Mouse (Mus musculus) macrophage (primary cell): Measurements from ENCODE around the gene Habp4. TPM values are rescaled to one million over a fixed set of nuclear protein-coding genes. Genes with fewer than 3 reads are reported as not detected.

ENCODE experiments used
- H3K27ac ChIP-seq: fragments of 350-480 bp; formaldehyde crosslinking; 2 replicates; pipeline ENCODE4 v1.9.0; 2021
- H3K36me3 ChIP-seq: fragments of 350-480 bp; formaldehyde crosslinking; 2 replicates; pipeline ENCODE4 v1.9.0; 2021; ENCODE audit errors: inconsistent target
- H3K4me3 ChIP-seq: fragments of 350-480 bp; formaldehyde crosslinking; 2 replicates; pipeline ENCODE4 v1.9.0; 2021; ENCODE audit errors: inconsistent target
- H3K79me2 ChIP-seq: fragments of 350-480 bp; formaldehyde crosslinking; 2 replicates; pipeline ENCODE4 v1.9.0; 2021; ENCODE audit errors: inconsistent target
- WGBS: methylation state at CpG from one replicate; pipeline ENCODE4 v1.1.7; 2026; ENCODE audit warnings: inconsistent platforms; ENCODE audit not compliant: missing documents; 5-methylcytosine and 5-hydroxymethylcytosine counted together
- polyA plus RNA-seq: library from polyadenylated mRNA; stranded (reverse); fragments of 250-400 nt; gene quantifications from 3 replicates; pipeline ENCODE4 v1.2.4, GENCODE M21; 2018; ENCODE audit warnings: inconsistent platforms

The Habp4 gene
- polyA plus RNA-seq, 1 experiment from 2014 or later, result 21.1 TPM

DNA sequence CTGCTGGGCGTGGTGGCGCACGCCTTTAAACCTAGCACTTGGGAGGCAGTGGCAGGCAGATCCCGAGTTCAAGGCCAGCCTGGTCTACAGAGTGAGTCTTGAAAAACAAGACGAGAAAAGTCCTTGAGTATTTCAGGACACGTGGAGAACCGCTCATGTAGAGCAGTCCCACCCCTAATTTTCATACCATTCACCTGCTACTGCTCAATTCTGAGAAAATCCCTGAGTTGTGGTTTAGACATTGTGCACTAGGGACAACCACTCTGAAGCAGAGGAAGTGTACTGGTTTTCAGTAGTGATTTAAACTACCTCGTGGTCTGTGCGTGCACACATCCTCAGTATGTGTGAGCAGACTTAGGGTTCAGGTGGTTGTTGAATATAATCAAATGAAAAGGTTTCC, 24.0 kb downstream of the Habp4 start:
- 80% methylated on average over 9 of the region's 9 CpGs for WGBS
- Histone ChIP-seq H3K4me3 (no peak overlapping the region), H3K79me2 (no peaks in the 10 kb centered on the region), H3K27ac (no peak overlapping the region), H3K36me3 (no peaks in the 10 kb centered on the region)

DNA sequence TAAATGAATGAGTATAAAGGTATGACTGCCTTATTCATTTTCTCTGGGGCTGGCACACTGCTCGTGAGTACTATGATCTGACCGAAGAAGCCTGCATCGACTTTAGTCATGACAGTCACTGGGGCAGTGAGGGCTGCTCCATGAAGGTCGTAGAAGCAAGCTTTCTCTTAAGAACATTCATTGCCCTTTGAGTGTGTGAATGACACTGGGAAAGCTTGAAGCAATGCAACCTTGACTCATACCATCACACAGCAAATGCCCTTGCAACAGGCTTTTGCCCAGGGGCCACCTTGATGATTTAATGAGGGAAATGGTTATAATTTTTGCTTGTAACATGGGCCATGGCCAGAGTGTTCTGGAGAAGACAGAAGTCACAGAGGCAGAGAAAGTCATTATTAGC, 24.9 kb downstream of the Habp4 start:
- 91% methylated on average over 4 of the region's 4 CpGs for WGBS
- Histone ChIP-seq H3K79me2 (no peaks in the 10 kb centered on the region), H3K4me3 (no peak overlapping the region), H3K36me3 (no peaks in the 10 kb centered on the region), H3K27ac (no peak overlapping the region)

DNA sequence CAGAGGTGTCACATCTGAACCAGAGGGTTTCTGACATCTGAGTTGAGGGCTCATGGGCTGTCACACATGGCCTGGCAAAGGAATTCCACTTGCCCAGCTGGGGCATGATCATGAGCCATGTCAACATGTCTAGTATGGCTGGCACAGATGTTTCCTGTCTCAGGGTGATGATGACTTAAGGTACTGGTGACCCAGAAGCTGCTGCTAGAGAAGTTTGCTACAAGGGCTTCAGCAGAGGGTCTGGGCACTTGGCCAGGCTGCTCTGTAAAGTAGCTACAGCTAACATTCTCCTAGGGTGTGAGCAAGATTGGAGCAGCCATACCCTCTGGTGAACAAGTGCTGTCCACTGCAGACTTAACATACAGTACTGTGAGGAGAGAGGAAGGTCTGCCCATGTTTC, 25.4 kb downstream of the Habp4 start:
- Histone ChIP-seq H3K79me2 (no peaks in the 10 kb centered on the region), H3K4me3 (no peak overlapping the region), H3K36me3 (no peaks in the 10 kb centered on the region), H3K27ac (no peak overlapping the region)

GRCm38 (mm10) chr13:64197899-64198298, 36.3 kb downstream of the Habp4 start:
- Histone ChIP-seq H3K27ac (no peak overlapping the region), H3K79me2 (no peaks in the 10 kb centered on the region), H3K4me3 (no peak overlapping the region), H3K36me3 (no peaks in the 10 kb centered on the region)
- 29% methylated on average over 6 of the region's 6 CpGs for WGBS

GRCm38 (mm10) chr13:64198310-64198709, 36.7 kb downstream of the Habp4 start:
- no peaks in the 10 kb centered on the region for H3K79me2 ChIP-seq
- H3K27ac ChIP-seq, result no peak overlapping the region
- 83% methylated on average over 4 of the region's 4 CpGs for WGBS
- H3K4me3 ChIP-seq, result no peak overlapping the region
- H3K36me3 ChIP-seq, result no peaks in the 10 kb centered on the region

- Histone ChIP-seq H3K36me3 (no peaks in the 10 kb centered on the region), H3K4me3 (no peak overlapping the region), H3K27ac (no peak overlapping the region), H3K79me2 (no peaks in the 10 kb centered on the region)
- WGBS, result 78% methylated on average over 4 of the region's 4 CpGs
Measured at GRCm38 (mm10) chr13:64200911-64201310, 39.3 kb downstream of the Habp4 start.

- H3K27ac ChIP-seq, result no peak overlapping the region
- H3K79me2 ChIP-seq, result no peaks in the 10 kb centered on the region
- WGBS, result 59% methylated on average over 2 of the region's 2 CpGs
- H3K36me3 ChIP-seq, result no peaks in the 10 kb centered on the region
- no peak overlapping the region for H3K4me3 ChIP-seq
Measured at GRCm38 (mm10) chr13:64204726-64205125, 43.1 kb downstream of the Habp4 start.

GRCm38 (mm10) chr13:64205186-64205585, 43.6 kb downstream of the Habp4 start:
- H3K27ac ChIP-seq, result no peak overlapping the region
- WGBS, result 40% methylated on average over 2 of the region's 2 CpGs
- H3K79me2 ChIP-seq, result no peaks in the 10 kb centered on the region
- H3K4me3 ChIP-seq, result no peak overlapping the region
- H3K36me3 ChIP-seq, result no peaks in the 10 kb centered on the region

GRCm38 (mm10) chr13:64208146-64208545, 46.5 kb downstream of the Habp4 start:
- no peaks in the 10 kb centered on the region for H3K79me2 ChIP-seq
- WGBS, result 95% methylated on average over 6 of the region's 6 CpGs
- H3K36me3 ChIP-seq, result no peaks in the 10 kb centered on the region
- no peak overlapping the region for H3K4me3 ChIP-seq
- H3K27ac ChIP-seq, result no peak overlapping the region

GRCm38 (mm10) chr13:64211995-64212603, 50.5 kb downstream of the Habp4 start:
- H3K36me3 ChIP-seq, result 0 out of 2 replicates have a peak, but pooled peaks cover 8% of the 10 kb centered on the region
- no peak overlapping the region for H3K27ac ChIP-seq
- H3K79me2 ChIP-seq, result no peaks in the 10 kb centered on the region
- WGBS, result 81% methylated on average over 5 of the region's 5 CpGs
- H3K4me3 ChIP-seq, result no peak overlapping the region

DNA sequence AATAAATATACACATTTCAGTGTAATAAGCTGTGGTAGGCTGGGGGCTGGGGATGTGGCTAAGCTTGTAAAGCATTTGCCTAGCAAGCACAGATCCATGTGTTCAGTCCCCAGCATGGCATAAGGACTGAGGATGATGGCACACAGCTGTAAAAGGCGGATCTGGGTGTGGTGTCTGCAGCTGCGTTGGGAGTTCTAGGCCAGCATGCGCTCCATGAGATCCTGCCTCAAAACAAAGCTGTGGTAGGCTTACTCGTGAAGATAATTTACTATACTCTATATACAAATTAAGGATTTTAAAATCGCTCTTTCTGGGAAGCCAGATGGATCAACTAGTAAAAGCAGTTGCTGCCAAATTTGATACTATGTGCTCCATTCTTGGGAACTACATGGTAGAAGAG, 53.3 kb downstream of the Habp4 start:
- 93% methylated on average over 5 of the region's 5 CpGs for WGBS
- Histone ChIP-seq H3K36me3 (0 out of 2 replicates have a peak, but pooled peaks cover 8% of the 10 kb centered on the region), H3K27ac (no peak overlapping the region), H3K4me3 (no peak overlapping the region), H3K79me2 (no peaks in the 10 kb centered on the region)

DNA sequence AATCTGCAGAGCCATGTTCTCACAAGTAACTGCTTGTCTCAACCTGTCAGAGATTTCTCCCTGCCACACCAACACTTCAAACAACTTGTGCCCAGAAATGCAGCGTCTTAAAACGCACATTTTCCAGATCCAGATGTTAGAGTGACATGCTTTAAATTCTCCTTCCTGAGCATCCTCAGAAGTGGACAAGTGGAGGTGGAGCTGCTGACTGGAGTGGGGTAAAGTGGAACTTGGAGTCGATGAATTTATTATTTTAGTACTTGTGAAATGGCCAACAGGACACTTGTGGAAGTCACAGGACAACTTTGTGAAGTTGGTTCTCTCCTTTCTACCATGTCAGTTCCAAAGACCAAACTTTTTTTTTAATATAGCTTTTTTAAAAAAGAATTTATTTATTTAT, 64.1 kb downstream of the Habp4 start:
- Histone ChIP-seq H3K36me3 (no peaks in the 10 kb centered on the region), H3K79me2 (no peaks in the 10 kb centered on the region), H3K4me3 (no peak overlapping the region), H3K27ac (no peak overlapping the region)
- whole genome bisulfite sequencing, result 93% methylated on average over 3 of the region's 3 CpGs

- H3K79me2 ChIP-seq, result no peaks in the 10 kb centered on the region
- 98% methylated on average over 4 of the region's 4 CpGs for WGBS
- no peaks in the 10 kb centered on the region for H3K36me3 ChIP-seq
- H3K27ac ChIP-seq, result no peak overlapping the region
- no peak overlapping the region for H3K4me3 ChIP-seq
Measured at GRCm38 (mm10) chr13:64226725-64227124, 65.1 kb downstream of the Habp4 start.

DNA sequence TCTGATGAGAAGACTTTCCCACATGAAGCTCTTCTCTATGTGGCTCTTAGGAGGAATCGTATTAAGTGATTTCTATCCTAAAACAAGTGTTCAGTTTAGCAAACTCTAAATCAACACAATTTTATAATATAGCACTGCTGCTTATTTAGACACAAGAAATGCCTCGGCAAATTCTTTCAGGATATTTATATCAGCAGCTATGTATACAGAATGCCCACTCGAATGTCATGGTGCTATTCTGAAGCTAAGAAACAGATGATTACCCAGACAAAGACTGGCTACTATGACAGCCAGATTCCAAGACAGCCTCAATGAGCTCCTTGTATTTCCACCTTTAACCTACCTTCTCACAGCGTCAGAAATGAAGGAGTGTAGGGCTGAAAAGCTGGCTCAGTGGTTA, 71.5 kb downstream of the Habp4 start:
- no peak overlapping the region for H3K4me3 ChIP-seq
- 95% methylated on average over 4 of the region's 4 CpGs for WGBS
- no peak overlapping the region for H3K27ac ChIP-seq
- H3K36me3 ChIP-seq, result no peaks in the 10 kb centered on the region
- H3K79me2 ChIP-seq, result no peaks in the 10 kb centered on the region

DNA sequence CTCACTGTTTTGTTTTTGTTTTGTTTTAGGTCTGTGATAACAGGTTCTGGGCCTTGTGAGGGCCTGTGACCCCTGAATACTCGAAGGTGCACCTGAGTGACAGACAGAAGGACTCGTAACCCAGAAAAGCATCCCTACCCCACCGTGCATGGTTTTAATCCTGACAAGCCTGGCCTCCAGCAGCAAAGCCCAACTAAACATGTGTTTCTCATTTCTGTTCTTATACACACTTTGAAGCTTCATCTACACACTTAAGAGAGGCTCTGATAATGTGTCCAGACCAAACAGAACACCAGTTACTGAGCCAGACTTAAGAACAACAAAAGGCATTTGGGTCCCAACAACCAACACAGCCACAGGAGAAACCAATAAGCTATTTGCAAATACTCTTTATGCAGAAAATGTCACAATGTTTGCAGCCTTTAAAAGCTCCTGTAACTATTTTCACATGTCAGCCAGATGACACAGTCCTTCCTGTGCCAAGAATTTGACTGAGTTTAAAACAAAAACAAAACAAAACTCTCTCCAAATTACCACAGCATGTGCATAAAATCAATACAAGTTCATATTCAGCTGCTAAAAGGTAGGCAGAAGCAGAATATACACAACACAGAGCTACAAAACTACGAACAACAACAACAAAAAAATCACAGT, 73.6 kb downstream of the Habp4 start:
- H3K4me3 ChIP-seq, result no peak overlapping the region
- no peak overlapping the region for H3K27ac ChIP-seq
- H3K79me2 ChIP-seq, result no peaks in the 10 kb centered on the region
- 84% methylated on average over 4 of the region's 4 CpGs for WGBS
- no peaks in the 10 kb centered on the region for H3K36me3 ChIP-seq

- Histone ChIP-seq H3K36me3 (no peaks in the 10 kb centered on the region), H3K4me3 (no peak overlapping the region), H3K79me2 (no peaks in the 10 kb centered on the region), H3K27ac (no peak overlapping the region)
- WGBS, result 79% methylated on average over 3 of the region's 3 CpGs
Measured at GRCm38 (mm10) chr13:64235777-64236176, 74.2 kb downstream of the Habp4 start.
